Mouse (Mus musculus): ENCODE results near the gene Snx29.

Gene Snx29

GRCm38 (mm10) chr16:11446977-11447376 is 124.3 kb downstream of the Snx29 start:
- in situ Hi-C loops (cut with MboI, MseI) = loop anchor here (5.0 to 25.0 kb wide), 2 partner anchors 460 to 1665 kb away; partner anchors contain the start of genes Cpped1 and Ercc4

- in situ Hi-C loops (cut with MboI, MseI) = loop anchor here (5.0 to 25.0 kb wide), 2 partner anchors 459 to 1664 kb away; partner anchors contain the start of genes Cpped1 and Ercc4
Measured at GRCm38 (mm10) chr16:11447905-11448304, 125.2 kb downstream of the Snx29 start.

- in situ Hi-C loops (cut with MboI, MseI) = loop anchor here (5.0 to 25.0 kb wide), 2 partner anchors 459 to 1664 kb away; partner anchors contain the start of genes Cpped1 and Ercc4
Measured at GRCm38 (mm10) chr16:11448696-11449095, 126.0 kb downstream of the Snx29 start.

GRCm38 (mm10) chr16:11449344-11449743 is 126.6 kb downstream of the Snx29 start:
- in situ Hi-C loops (cut with MboI, MseI) = loop anchor here (5.0 to 25.0 kb wide), 2 partner anchors 458 to 1663 kb away; partner anchors contain the start of genes Cpped1 and Ercc4

- in situ Hi-C loops (cut with MboI, MseI) = no loop called here
Measured at GRCm38 (mm10) chr16:11450626-11451025, 127.9 kb downstream of the Snx29 start.

DNA sequence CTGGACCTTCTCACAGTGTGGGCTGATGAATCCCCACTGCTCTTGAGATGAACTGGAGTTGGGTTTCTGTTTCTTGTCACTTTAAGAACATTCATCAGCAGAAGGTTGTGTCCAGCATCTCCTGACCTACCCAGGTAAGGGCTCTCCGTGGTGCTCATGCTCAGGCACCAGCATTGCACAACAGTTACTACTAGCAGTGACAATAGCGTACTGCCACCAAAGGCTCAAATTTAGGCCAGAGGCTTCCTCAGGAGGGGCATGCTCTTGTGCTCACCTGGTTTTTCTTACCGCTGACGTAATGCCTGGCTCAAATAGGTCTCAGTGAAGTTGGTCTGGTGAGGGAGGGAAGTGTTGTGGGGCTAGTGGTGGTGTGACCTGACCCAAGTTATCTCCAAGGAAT is 132.2 kb downstream of the Snx29 start:
- in situ Hi-C loops (cut with MboI, MseI) = no loop called here

- in situ Hi-C loops (cut with MboI, MseI) = no loop called here
Measured at GRCm38 (mm10) chr16:11455545-11456140, 132.9 kb downstream of the Snx29 start.

- in situ Hi-C loops (cut with MboI, MseI) = no loop called here
Measured at GRCm38 (mm10) chr16:11456141-11456645, 133.5 kb downstream of the Snx29 start.

DNA sequence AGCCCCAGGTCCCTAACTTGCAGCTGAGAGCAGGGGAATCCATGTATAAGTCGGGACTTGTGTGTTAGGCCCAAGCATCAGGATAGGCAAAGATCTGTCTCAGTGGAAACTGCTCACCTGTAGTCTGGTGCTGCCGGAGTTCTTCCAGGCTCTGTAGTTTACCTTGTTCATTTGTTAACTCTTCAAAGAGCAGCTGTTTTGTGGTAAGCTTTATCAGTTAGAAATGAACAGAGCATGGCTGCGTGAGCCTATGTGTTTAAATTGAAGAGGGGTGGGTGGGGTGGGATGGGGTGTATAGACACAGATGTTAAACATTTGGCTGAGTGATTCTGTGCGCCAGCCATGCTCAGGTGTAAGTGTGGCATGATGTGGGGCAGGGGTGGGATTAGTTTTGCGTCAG is 134.4 kb downstream of the Snx29 start:
- in situ Hi-C loops (cut with MboI, MseI) = no loop called here

- in situ Hi-C loops (cut with MboI, MseI) = no loop called here
Measured at GRCm38 (mm10) chr16:11457609-11458350, 135.1 kb downstream of the Snx29 start.

- in situ Hi-C loops (cut with MboI, MseI) = no loop called here
Measured at GRCm38 (mm10) chr16:11460210-11460609, 137.5 kb downstream of the Snx29 start.

- in situ Hi-C loops (cut with MboI, MseI) = no loop called here
Measured at GRCm38 (mm10) chr16:11461612-11462011, 138.9 kb downstream of the Snx29 start.

GRCm38 (mm10) chr16:11468533-11469179 is 145.9 kb downstream of the Snx29 start:
- in situ Hi-C loops (cut with MboI, MseI) = no loop called here

GRCm38 (mm10) chr16:11469491-11469890 is 146.8 kb downstream of the Snx29 start:
- in situ Hi-C loops (cut with MboI, MseI) = no loop called here

GRCm38 (mm10) chr16:11471246-11471645 is 148.5 kb downstream of the Snx29 start:
- in situ Hi-C loops (cut with MboI, MseI) = no loop called here

- in situ Hi-C loops (cut with MboI, MseI) = no loop called here
Measured at GRCm38 (mm10) chr16:11472852-11473251, 150.1 kb downstream of the Snx29 start.

GRCm38 (mm10) chr16:11473474-11473873 is 150.8 kb downstream of the Snx29 start:
- in situ Hi-C loops (cut with MboI, MseI) = no loop called here

- in situ Hi-C loops (cut with MboI, MseI) = no loop called here
Measured at GRCm38 (mm10) chr16:11473893-11474505, 151.3 kb downstream of the Snx29 start.

DNA sequence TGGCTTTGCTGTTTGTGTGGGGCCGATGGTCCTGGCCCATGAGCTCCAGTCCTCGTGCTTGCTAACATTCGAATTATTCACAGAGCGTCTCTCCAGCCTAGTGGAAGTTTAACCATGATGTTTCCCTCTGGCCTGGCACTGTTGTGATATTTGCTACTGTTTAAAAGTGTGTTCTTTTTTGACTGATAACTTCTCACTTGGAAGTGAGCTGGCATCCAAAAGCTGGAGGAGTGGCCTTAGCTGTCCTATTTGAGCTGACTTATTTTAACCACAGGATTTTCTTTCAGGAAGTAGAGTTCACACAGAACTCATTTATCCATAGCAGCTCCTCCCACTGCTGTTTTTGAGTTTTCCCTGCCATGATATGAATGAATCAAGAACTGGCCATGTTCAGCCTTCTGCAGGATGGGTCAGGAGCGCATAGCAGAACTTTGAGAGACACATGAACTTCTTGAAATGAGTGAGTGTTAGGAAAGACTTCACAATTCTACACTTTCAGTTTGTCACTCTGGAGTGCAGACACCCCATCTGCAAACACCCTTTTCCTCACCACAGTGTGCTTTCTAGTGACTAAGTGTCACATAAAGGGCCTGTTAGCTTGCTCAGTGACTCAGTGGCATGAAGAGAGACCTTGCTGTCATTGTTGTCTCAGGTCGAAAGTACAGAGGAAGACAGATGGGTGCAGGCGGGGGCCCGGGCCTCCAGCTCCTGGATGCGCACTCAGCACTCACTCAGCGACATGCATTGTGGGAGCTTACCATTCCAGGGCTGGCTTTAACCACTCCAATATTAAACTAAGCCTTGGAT is 152.6 kb downstream of the Snx29 start:
- in situ Hi-C loops (cut with MboI, MseI) = no loop called here

- in situ Hi-C loops (cut with MboI, MseI) = no loop called here
Measured at GRCm38 (mm10) chr16:11476314-11476713, 153.6 kb downstream of the Snx29 start.

GRCm38 (mm10) chr16:11476968-11477367 is 154.3 kb downstream of the Snx29 start:
- in situ Hi-C loops (cut with MboI, MseI) = no loop called here

Data from regulatory T cell (primary cell).